Comparison of ENCODE assay signal across 8 mouse cellular contexts in genomic region chr5:64159781-64160704, GRCm38 (mm10). TPM values are rescaled to one million over a fixed set of nuclear protein-coding genes. Genes with fewer than 3 reads are reported as not detected.
DNase-seq lines count a peak whose midpoint lies in the region; ATAC-seq lines count a peak whose summit lies in the region.

No protein-coding gene starts in this region.

- peak overlapping the region; percentile 50 for H3K9ac ChIP-seq in limb, embryonic 11.5 days (ENCODE audit: low read length)
- H3K9ac ChIP-seq in midbrain, embryonic 12.5 days (replicated peaks): peak overlapping the region; percentile 62

- H3K27me3 ChIP-seq in limb, embryonic 11.5 days (ENCODE audit: control insufficient read depth, insufficient read depth, low read length): peaks cover 28% of the 10 kb centered on the region
- H3K27me3 ChIP-seq in midbrain, embryonic 12.5 days: peaks cover 62% of the 10 kb centered on the region

- H3K36me3 ChIP-seq in limb, embryonic 11.5 days (ENCODE audit: control insufficient read depth, insufficient read depth, low read length): no peaks in the 10 kb centered on the region
- no peaks in the 10 kb centered on the region for H3K36me3 ChIP-seq in midbrain, embryonic 12.5 days

- peak; percentile 71 for DNase-seq in embryo, embryonic 10 days (ENCODE audit: low spot score)
- peak; percentile 98 for DNase-seq in heart, adult 11 months
- DNase-seq in kidney, adult 11 months: peak; percentile 49
- peak; percentile 66 for DNase-seq in limb, embryonic 11.5 days (ENCODE audit: low spot score)
- peak; percentile 76 for DNase-seq in skeletal muscle tissue, adult 2 months (ENCODE audit: low read depth, low spot score)
- peak; percentile 49 for DNase-seq in yolk sac, embryonic 10.5 days (ENCODE audit: low spot score)

- H3K27ac ChIP-seq in limb, embryonic 11.5 days (replicated peaks; ENCODE audit: low read depth, low read length): no peak overlapping the region
- no peak overlapping the region for H3K27ac ChIP-seq in midbrain, embryonic 12.5 days (replicated peaks)

- H3K4me2 ChIP-seq in limb, embryonic 11.5 days (ENCODE audit: low read depth, severe bottlenecking): peak overlapping the region; percentile 99
- H3K4me2 ChIP-seq in midbrain, embryonic 12.5 days (replicated peaks): peak overlapping the region; percentile 100

- WGBS in limb, embryonic 11.5 days: under 1% methylated on average over 57 of the region's 63 CpGs
- whole genome bisulfite sequencing in midbrain, embryonic 12.5 days: under 1% methylated on average over 56 of the region's 63 CpGs

- peak overlapping the region; percentile 53 for H3K4me3 ChIP-seq in limb, embryonic 11.5 days (ENCODE audit: low read depth, low read length)
- H3K4me3 ChIP-seq in midbrain, embryonic 12.5 days: peak overlapping the region; percentile 64

- H3K4me1 ChIP-seq in limb, embryonic 11.5 days (ENCODE audit: control insufficient read depth, insufficient read depth, low read length): no peaks in the 10 kb centered on the region
- peaks cover 12% of the 10 kb centered on the region for H3K4me1 ChIP-seq in midbrain, embryonic 12.5 days

- peak; percentile 43 for ATAC-seq in activated CD4-positive, CD25-positive, alpha-beta regulatory T cell, adult 4 months
- peak; percentile 44; the same call in 1 of the 2 replicates for ATAC-seq in limb, embryonic 11.5 days (ENCODE audit: insufficient number of reproducible peaks, low FRiP score, low TSS enrichment, low read depth)
- ATAC-seq in midbrain, embryonic 12.5 days (ENCODE audit: low FRiP score, low read depth): peak; percentile 85

- no peaks in the 10 kb centered on the region for H3K9me3 ChIP-seq in limb, embryonic 11.5 days (ENCODE audit: control insufficient read depth, low read length)
- no peaks in the 10 kb centered on the region for H3K9me3 ChIP-seq in midbrain, embryonic 12.5 days

RNA-seq across cellular contexts. Expression of gene Tbc1d1, which starts 3.9 kb away (rescaled TPM):
- polyA plus RNA-seq in activated CD4-positive, CD25-positive, alpha-beta regulatory T cell, adult 4 months (2017; shearing (Covaris generic)): 10 to 100 TPM; 36.6 to 37.7 TPM
- 31.9 and 33.9 TPM in 2 replicates for polyA plus RNA-seq in limb, embryonic 11.5 days (2014; fragmentation: Nextera tagmentation; extraction: Ambion mirVana)
- polyA plus RNA-seq in midbrain, embryonic 12.5 days (2016; fragmentation: Nextera tagmentation; extraction: Ambion mirVana): 21.1 and 21.3 TPM in 2 replicates
